In the genomic region with DNA sequence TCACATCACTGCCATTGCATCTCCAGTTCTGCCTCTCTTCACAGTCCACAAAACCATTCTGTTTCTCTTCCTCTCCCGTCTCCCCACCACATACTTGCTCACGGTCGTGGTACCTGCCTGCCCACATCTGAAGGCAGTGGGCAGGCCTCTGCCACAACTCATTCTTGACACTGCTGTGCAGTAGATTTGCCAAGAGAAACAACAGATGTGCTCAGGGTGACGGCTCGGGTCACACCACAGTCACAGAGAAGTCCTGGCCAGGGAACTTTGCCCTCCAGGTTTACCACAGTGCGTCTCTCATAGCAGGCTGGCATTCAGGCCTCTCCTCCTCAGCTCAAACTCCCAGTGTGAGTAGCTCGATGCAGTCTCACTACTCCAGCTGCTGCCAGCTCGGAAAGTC, we compare ENCODE assay signal across 12 mouse cellular contexts. TPM values are rescaled to one million over a fixed set of nuclear protein-coding genes. Genes with fewer than 3 reads are reported as not detected.
DNase-seq lines count a peak whose midpoint lies in the region; ATAC-seq lines count a peak whose summit lies in the region.
"Had no signal": no experiment of that assay in that cellular context is flagged by ENCODE, and none has a peak within 500 bp of the region (broad histone marks: within the 10 kb centered on the region; RNA-seq: fewer than 3 reads in every experiment).

No protein-coding gene starts in this region.

- no peak overlapping the region for H3K4me2 ChIP-seq in heart, embryonic 16.5 days (ENCODE audit: low read depth, low read length)
- H3K4me2 ChIP-seq in midbrain, embryonic 11.5 days, result no peak overlapping the region
- H3K4me2 ChIP-seq: heart, embryonic 12.5 days; limb, embryonic 12.5 days; midbrain, embryonic 12.5 days had no signal

- no peak overlapping the region for H3K9ac ChIP-seq in heart, embryonic 16.5 days (ENCODE audit: low read length)
- H3K9ac ChIP-seq in midbrain, embryonic 11.5 days (ENCODE audit: low read length), result no peak overlapping the region
- H3K9ac ChIP-seq: heart, embryonic 12.5 days; limb, embryonic 12.5 days; midbrain, embryonic 12.5 days had no signal

- intact Hi-C loops in heart, postnatal 10 days (cut with DNase I), result no loop called here

- no peaks in the 10 kb centered on the region for H3K27me3 ChIP-seq in heart, embryonic 16.5 days (ENCODE audit: control insufficient read depth, insufficient read depth, low read length)
- no peaks in the 10 kb centered on the region for H3K27me3 ChIP-seq in forebrain, embryonic 10.5 days (ENCODE audit: poor library complexity, severe bottlenecking)
- H3K27me3 ChIP-seq in midbrain, embryonic 11.5 days (ENCODE audit: control insufficient read depth, insufficient read depth, low read length), result no peaks in the 10 kb centered on the region
- H3K27me3 ChIP-seq: heart, embryonic 12.5 days; limb, embryonic 12.5 days; midbrain, embryonic 12.5 days had no signal

- H3K9me3 ChIP-seq in heart, embryonic 16.5 days (replicated peaks; ENCODE audit: control insufficient read depth, low read length), result no peaks in the 10 kb centered on the region
- no peaks in the 10 kb centered on the region for H3K9me3 ChIP-seq in forebrain, embryonic 10.5 days
- no peaks in the 10 kb centered on the region for H3K9me3 ChIP-seq in midbrain, embryonic 11.5 days (ENCODE audit: control insufficient read depth, low read length)
- H3K9me3 ChIP-seq: heart, embryonic 12.5 days; limb, embryonic 12.5 days; midbrain, embryonic 12.5 days had no signal

- H3K4me3 ChIP-seq in heart, embryonic 16.5 days (ENCODE audit: low read length), result no peak overlapping the region
- no peak overlapping the region for H3K4me3 ChIP-seq in forebrain, embryonic 10.5 days
- H3K4me3 ChIP-seq in midbrain, embryonic 11.5 days (ENCODE audit: low read depth, low read length), result no peak overlapping the region
- H3K4me3 ChIP-seq: heart, embryonic 12.5 days; limb, embryonic 12.5 days; midbrain, embryonic 12.5 days had no signal

- H3K36me3 ChIP-seq in heart, embryonic 16.5 days (ENCODE audit: control insufficient read depth, insufficient read depth), result peaks cover 27% of the 10 kb centered on the region
- peaks cover 37% of the 10 kb centered on the region for H3K36me3 ChIP-seq in forebrain, embryonic 10.5 days (replicated peaks)
- H3K36me3 ChIP-seq in midbrain, embryonic 11.5 days (ENCODE audit: control insufficient read depth, insufficient read depth, low read length), result peaks cover 10% of the 10 kb centered on the region

- 0 out of 2 replicates have a peak, but pooled peaks have one; percentile 21 for ATAC-seq in heart, embryonic 16.5 days (replicated peaks; ENCODE audit: extremely low read depth, insufficient read depth, low FRiP score)
- ATAC-seq in midbrain, embryonic 11.5 days (ENCODE audit: low FRiP score), result no peak

- no peaks in the 10 kb centered on the region for H3K4me1 ChIP-seq in heart, embryonic 16.5 days (ENCODE audit: control insufficient read depth, insufficient read depth, low read length)
- H3K4me1 ChIP-seq in forebrain, embryonic 10.5 days, result no peaks in the 10 kb centered on the region
- no peaks in the 10 kb centered on the region for H3K4me1 ChIP-seq in midbrain, embryonic 11.5 days (ENCODE audit: control insufficient read depth, insufficient read depth, low read length)
- H3K4me1 ChIP-seq: heart, embryonic 12.5 days; limb, embryonic 12.5 days; midbrain, embryonic 12.5 days had no signal

- WGBS in heart, embryonic 16.5 days, result 63% methylated on average over 8 of the region's 8 CpGs
- 82% methylated on average over 8 of the region's 8 CpGs for WGBS in forebrain, embryonic 10.5 days
- WGBS in midbrain, embryonic 11.5 days, result 87% methylated on average over 8 of the region's 8 CpGs

- DNase-seq in heart, postnatal 10 days, result no peak
- peak; percentile 20 for DNase-seq in 3T3-L1 (ENCODE audit: low read depth, low spot score)
- peak; percentile 37 for DNase-seq in gonadal fat pad, adult 2 months (ENCODE audit: low read depth)
- peak; percentile 42 for DNase-seq in kidney, postnatal 10 days
- DNase-seq in forebrain, embryonic 10.5 days (ENCODE audit: extremely low spot score, low spot score), result no peak
- DNase-seq in midbrain, embryonic 11.5 days (ENCODE audit: low spot score, missing footprints), result no peak
- DNase-seq: cerebellum, postnatal 25 days had no signal

- H3K27ac ChIP-seq in heart, embryonic 16.5 days (ENCODE audit: low read length), result no peak overlapping the region
- H3K27ac ChIP-seq in forebrain, embryonic 10.5 days, result no peak overlapping the region
- no peak overlapping the region for H3K27ac ChIP-seq in midbrain, embryonic 11.5 days (ENCODE audit: low read depth, low read length)
- H3K27ac ChIP-seq: limb, embryonic 12.5 days; midbrain, embryonic 12.5 days; stomach, postnatal 0 days had no signal

RNA-seq across cellular contexts. Expression of a gene that starts 31.5 kb away (rescaled TPM):
- polyA plus RNA-seq in heart, embryonic 16.5 days (2015; fragmentation: Nextera tagmentation; extraction: Ambion mirVana), result 349 and 351 TPM in 2 replicates
- total RNA-seq in heart, postnatal 10 days (2021), result 100 to 1,000 TPM; 501 to 522 TPM
- 106 and 107 TPM in 2 replicates for polyA plus RNA-seq in gonadal fat pad, adult 2 months (2012; rRNA removed)
- 166 and 178 TPM in 2 replicates for polyA plus RNA-seq in forebrain, embryonic 10.5 days (2016; fragmentation: Nextera tagmentation; extraction: Ambion mirVana)
- polyA plus RNA-seq in midbrain, embryonic 11.5 days (2014; fragmentation: Nextera tagmentation; extraction: Ambion mirVana), result 172 and 175 TPM in 2 replicates

RNA-seq across cellular contexts. Expression of a gene that starts 58.2 kb away (rescaled TPM):
- polyA plus RNA-seq in heart, embryonic 16.5 days (2015; fragmentation: Nextera tagmentation; extraction: Ambion mirVana), result 0.12 and 0.20 TPM in 2 replicates
- under 1 TPM; 0.41 to 0.50 TPM for total RNA-seq in heart, postnatal 10 days (2021)
- 0.45 and 0.48 TPM in 2 replicates for polyA plus RNA-seq in gonadal fat pad, adult 2 months (2012; rRNA removed)
- 0.05 TPM in 2 replicates for polyA plus RNA-seq in forebrain, embryonic 10.5 days (2016; fragmentation: Nextera tagmentation; extraction: Ambion mirVana)
- polyA plus RNA-seq in midbrain, embryonic 11.5 days (2014; fragmentation: Nextera tagmentation; extraction: Ambion mirVana), result 0.04 and 0.05 TPM in 2 replicates
- polyA plus RNA-seq: limb, embryonic 12.5 days had no signal

Comparison
In these comparisons a context has a peak if more than half of its experiments do, and no peak if none do; other contexts are left out.
1. DNase-seq: peak in 3T3-L1 (single experiment), gonadal fat pad, adult 2 months (single experiment) and kidney, postnatal 10 days (single experiment); none in heart, postnatal 10 days (0 of 2), forebrain, embryonic 10.5 days (single experiment) and midbrain, embryonic 11.5 days (single experiment).